Mouse (Mus musculus) lung, postnatal 36 days (tissue): ENCODE data around the gene Tmcc2.

ENCODE experiments used
- DNase-seq: peaks from one replicate; pipeline ENCODE4 v3.0.0; 2022; ENCODE audit warnings: mixed read lengths

The Tmcc2 gene

GRCm38 (mm10) chr1:132311174-132311859 lies 79.8 kb downstream of the Tmcc2 start:
- peak; percentile 54 for DNase-seq

- no peak for DNase-seq
Observed at GRCm38 (mm10) chr1:132310754-132311153, 80.3 kb downstream of the Tmcc2 start.

GRCm38 (mm10) chr1:132308674-132309073 lies 82.4 kb downstream of the Tmcc2 start:
- no peak for DNase-seq

GRCm38 (mm10) chr1:132307962-132308361 lies 83.1 kb downstream of the Tmcc2 start:
- no peak for DNase-seq

- DNase-seq: no peak
Observed at GRCm38 (mm10) chr1:132306808-132307207, 84.3 kb downstream of the Tmcc2 start.
